Mouse (Mus musculus) bone marrow, adult 2 months (tissue): Measurements from ENCODE around the gene Med7. TPM values are rescaled to one million over a fixed set of nuclear protein-coding genes. Genes with fewer than 3 reads are reported as not detected.
A peak's percentile ranks its signal among the peaks of the same experiment; 100 is the strongest.
"Not testable (repeated sequence)": the region's sequence is repeated elsewhere in the genome, so short reads cannot be mapped to it uniquely, and the experiment has no call there.

Experiments used
- H3K27ac ChIP-seq: fragments of 200-500 bp; 2 replicates; pipeline ENCODE4 v1.5.1; 2012; ENCODE audit warnings: low read depth, mild to moderate bottlenecking, control low read depth, inconsistent platforms, low read length; ENCODE audit not compliant: control insufficient read depth, poor library complexity, insufficient read depth
- H3K4me1 ChIP-seq: fragments of 200-500 bp; 2 replicates; pipeline ENCODE4 v1.6.1; 2011; ENCODE audit warnings: low read length; ENCODE audit not compliant: control insufficient read depth, insufficient read depth
- H3K4me3 ChIP-seq: fragments of 200-500 bp; replicated peaks from 2 replicates; pipeline ENCODE3; 2011; ENCODE audit warnings: mild to moderate bottlenecking, low read depth, low read length, control low read depth; ENCODE audit not compliant: control insufficient read depth
- CTCF ChIP-seq: fragments of 200-500 bp; IDR thresholded peaks from 2 replicates; pipeline ENCODE4 v1.5.1; 2011; ENCODE audit warnings: low read length, control low read depth; ENCODE audit not compliant: control insufficient read depth, insufficient read depth
- POLR2A ChIP-seq: fragments of 200-500 bp; IDR thresholded peaks from 2 replicates; pipeline ENCODE4 v1.6.1; 2011; ENCODE audit warnings: low read depth, mild to moderate bottlenecking, control low read depth, low read length, borderline replicate concordance; ENCODE audit not compliant: control insufficient read depth
- WGBS: fragments of 180-500 bp; shearing (Covaris S2); methylation state at CpG from one replicate; pipeline ENCODE4 v1.1.7; 2018; 5-methylcytosine and 5-hydroxymethylcytosine counted together
- polyA plus RNA-seq: library from polyadenylated mRNA; stranded (reverse); fragments of >200 nt; gene quantifications from 2 replicates; pipeline ENCODE4 v1.2.4, GENCODE M21; 2011; ENCODE audit warnings: low replicate concordance; ENCODE audit not compliant: missing spikeins, insufficient read depth, insufficient read length

Med7 gene
- polyA plus RNA-seq, 1 experiment = 41.4 TPM

DNA sequence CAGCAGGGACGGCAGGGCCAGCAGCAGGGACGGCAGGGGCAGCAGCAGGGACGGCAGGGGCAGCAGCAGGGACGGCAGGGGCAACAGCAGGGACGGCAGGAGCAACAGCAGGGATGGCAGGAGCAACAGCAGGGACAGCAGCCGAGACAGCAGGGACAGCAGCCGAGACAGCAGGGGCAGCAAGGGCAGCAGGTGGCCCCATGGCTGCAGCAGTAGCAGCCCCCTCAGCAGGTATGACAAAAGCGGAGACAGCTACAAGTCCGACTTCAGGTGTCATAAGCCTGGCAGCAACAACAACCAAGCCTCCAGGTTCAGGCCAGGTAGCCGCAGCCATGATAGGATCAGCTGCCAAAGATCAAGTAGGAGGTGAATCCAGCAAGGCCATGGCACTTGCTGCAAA, 30.0 kb upstream of the Med7 start:
- TF ChIP-seq POLR2A (no peak), CTCF (no peak)
- WGBS = 78% methylated on average over 10 of the region's 10 CpGs
- no peak overlapping the region for H3K27ac ChIP-seq
- H3K4me1 ChIP-seq = no peaks in the 10 kb centered on the region
- H3K4me3 ChIP-seq = no peak overlapping the region

DNA sequence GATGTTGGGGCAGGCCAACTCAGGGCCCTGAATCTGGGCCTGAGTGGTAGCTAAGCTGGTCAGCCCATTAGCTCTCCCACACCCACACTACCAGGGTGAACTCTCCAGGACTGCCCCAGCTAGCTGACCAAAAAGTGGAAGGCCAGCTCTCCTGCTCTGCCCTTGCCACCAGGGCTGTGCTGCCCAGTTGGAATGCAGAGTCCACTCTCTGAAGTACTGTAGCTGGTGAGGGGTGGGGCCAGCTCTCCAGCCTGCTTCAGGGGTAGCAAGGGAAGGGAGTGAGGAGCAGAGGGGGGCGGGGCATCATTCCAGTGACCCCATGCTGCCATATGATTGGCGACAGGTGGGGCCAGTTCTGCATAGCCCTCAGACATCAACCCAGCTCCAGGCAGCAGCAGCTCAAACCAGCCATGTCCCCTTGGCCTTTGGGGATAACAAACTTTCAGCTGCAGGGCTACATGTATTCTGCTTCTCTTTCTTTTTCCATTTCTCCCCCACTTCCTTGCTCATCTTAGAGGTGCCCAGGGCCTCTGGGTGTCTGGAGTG, 26.6 kb upstream of the Med7 start:
- H3K4me3 ChIP-seq = no peak overlapping the region
- 85% methylated on average over 2 of the region's 2 CpGs for WGBS
- no peaks in the 10 kb centered on the region for H3K4me1 ChIP-seq
- TF ChIP-seq CTCF (no peak), POLR2A (no peak)
- no peak overlapping the region for H3K27ac ChIP-seq

DNA sequence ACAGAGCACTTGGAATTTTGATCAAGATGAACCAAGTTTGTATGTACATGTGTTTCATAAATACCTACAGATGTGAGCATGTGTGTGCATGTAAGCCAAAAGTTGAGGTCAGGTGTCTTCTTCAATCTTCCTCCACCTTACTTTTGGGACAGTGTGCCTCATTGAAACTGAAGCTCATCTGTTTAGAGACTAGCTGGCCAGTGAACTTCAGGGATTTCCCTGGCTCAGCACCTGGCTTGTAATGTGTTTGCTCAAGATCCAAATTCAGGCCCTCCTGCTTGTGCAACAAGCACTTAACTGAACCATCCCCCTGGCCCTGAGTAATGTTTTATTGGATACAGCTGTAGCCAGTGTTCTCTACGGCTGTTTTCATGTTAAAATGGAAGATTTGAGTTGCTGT, 18.3 kb upstream of the Med7 start:
- H3K4me1 ChIP-seq = no peaks in the 10 kb centered on the region; the same call in 1 of the 2 replicates
- TF ChIP-seq CTCF (no peak), POLR2A (no peak)

DNA sequence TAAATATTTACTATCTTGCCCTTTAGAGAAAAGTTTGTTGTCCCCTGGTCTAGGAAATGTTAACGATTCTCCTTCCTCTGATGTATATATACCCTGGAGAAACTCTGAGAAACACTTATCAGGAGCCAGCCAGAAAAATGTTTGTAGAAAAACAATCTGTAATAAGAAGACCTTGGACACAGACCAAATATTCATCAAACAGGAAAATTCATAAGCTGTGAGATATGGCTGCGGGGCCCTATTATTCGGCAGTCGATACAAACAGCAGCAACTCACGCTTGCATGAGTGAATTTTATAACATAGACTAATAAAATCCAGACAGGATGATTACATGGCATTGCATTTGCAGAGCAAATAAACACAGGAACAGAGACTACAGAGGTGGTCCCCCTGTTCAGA, 17.9 kb upstream of the Med7 start:
- no peak for TF ChIP-seq POLR2A
- TF ChIP-seq CTCF = no peak
- Histone ChIP-seq H3K4me1 (no peaks in the 10 kb centered on the region; the same call in 1 of the 2 replicates), H3K27ac (no peak overlapping the region), H3K4me3 (no peak overlapping the region)
- 90% methylated on average over 5 of the region's 5 CpGs for WGBS

More for the DNA sequence above, 18.3 kb upstream of the Med7 start:
- no peak overlapping the region for H3K27ac ChIP-seq
- no peak overlapping the region for H3K4me3 ChIP-seq
- WGBS = 85% methylated on average over 1 of the region's 1 CpGs

DNA sequence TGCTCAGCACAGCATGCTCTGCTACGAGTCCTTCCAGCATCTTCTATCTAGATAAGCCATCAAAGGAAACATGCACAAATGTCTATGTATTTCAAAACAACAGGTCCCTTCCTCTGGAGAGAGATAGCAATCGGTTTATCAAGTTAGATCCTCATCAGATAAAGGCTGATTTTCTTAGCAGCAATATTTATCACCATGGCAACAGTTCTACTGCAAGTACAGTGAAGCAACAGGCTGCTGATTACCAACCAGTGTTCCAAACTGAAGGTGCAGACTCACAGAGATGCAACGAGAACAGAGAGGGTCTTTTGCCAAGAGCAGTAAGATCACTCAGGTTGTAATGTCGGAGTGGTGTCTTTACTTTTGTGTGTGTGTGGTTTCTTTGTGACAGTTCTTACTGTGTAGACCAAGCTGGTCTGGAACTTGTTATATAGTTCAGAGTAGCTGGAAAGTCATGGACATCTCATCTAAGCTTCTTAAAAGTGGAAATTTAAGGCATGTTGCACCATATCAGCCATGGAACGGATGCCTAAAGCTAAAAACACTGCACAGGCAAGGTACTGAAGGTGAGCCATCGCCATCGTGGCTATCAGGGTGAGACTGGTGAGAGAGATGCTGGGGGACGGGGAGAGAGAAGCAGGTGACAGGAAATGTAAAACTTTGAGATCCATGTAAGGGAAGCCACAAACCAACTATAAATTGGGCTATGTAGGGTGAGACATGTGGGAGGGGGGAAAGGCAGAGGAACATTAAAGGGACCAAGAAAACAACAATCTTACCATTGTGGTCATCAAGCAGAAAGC, 15.4 kb upstream of the Med7 start:
- TF ChIP-seq CTCF (no peak), POLR2A (no peak)
- Histone ChIP-seq H3K27ac (no peak overlapping the region), H3K4me3 (no peak overlapping the region), H3K4me1 (no peaks in the 10 kb centered on the region; the same call in 1 of the 2 replicates)
- 42% methylated on average over 8 of the region's 8 CpGs for WGBS

DNA sequence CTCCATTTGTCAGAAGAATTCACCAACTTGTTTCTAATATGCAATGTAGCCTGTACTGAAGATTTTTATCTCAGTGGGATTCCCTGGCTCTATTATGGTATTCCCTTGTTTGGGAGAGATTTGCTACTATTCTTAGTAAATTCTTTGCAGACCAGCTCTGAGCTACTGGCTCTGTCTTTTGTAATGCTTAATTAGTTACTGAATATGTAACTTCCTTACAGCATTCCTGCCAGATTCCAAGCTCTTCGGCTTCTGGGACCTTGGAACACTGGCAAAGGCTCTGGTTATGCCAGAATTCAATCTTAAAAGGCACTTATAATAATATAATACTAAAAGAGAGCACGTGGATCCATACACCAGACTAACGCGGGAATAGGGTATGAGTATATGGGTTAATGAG, 8.6 kb upstream of the Med7 start:
- WGBS = 85% methylated on average over 4 of the region's 4 CpGs
- not testable (repeated sequence) for H3K4me3 ChIP-seq, H3K27ac ChIP-seq, H3K4me1 ChIP-seq

DNA sequence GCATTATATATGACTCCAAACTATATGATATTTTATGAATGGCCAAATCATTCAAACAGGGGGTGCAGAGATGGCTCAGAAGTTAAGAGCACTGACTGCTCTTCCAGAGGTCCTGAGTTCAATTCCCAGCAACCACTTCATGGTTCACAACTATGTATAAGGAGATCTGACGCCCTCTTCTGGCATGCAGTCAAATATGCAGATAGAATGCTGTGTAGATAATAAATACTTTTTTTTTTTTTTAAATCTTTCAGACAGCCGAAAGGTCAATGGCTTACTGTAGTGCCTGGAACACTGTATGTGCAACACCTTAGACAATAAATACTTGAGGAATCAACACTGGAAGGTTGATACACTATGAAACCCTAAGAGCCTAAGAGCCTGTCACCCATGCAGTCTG, 6.6 kb upstream of the Med7 start:
- TF ChIP-seq CTCF (no peak), POLR2A (no peak)
- H3K4me1 ChIP-seq = no peaks in the 10 kb centered on the region
- 80% methylated on average over 2 of the region's 2 CpGs for WGBS
- no peak overlapping the region for H3K27ac ChIP-seq
- H3K4me3 ChIP-seq = no peak overlapping the region

DNA sequence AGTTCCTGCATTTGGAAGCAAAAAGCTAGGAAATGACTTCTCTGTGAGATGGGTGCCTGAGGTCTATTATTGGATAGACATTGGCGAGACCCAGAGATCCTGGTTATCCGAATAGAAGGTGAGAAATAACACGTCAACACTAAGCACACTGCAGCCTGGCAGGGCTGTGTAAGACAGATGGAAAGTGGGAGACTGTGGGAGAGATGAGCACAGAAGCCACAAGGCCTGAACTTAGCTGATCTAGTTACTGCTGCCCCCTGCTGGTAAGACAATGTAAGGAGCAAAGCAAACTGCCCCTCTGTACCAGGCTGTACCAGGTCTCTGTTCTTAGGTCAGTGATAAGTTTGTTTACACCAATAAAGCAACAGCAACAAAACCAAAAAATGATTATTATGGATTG, 5.6 kb upstream of the Med7 start:
- Histone ChIP-seq H3K27ac (no peak overlapping the region), H3K4me3 (no peak overlapping the region), H3K4me1 (no peaks in the 10 kb centered on the region)
- 28% methylated on average over 3 of the region's 3 CpGs for WGBS
- TF ChIP-seq POLR2A (no peak), CTCF (peak; percentile 86)

DNA sequence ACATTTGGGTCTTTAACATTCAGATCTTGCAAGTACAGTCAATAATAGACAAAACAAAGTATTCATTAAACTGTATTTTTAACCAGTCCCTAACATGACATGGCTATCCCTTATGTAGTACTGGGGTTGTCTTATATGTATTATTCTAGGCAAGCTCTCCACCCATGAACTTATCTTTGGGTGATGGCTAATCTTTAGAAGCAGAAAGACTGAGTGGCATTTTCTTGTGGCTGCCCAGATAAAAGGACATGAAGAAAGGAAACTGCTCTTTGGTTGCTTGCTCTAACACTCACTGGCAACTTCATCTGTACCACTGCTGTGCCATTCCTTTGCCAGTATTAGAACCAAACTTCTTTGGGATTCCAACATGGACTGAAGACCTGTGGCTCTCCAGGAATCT, 1.4 kb upstream of the Med7 start:
- TF ChIP-seq CTCF (no peak), POLR2A (no peak)

More for the DNA sequence above, 1.4 kb upstream of the Med7 start:
- Histone ChIP-seq H3K27ac (no peak overlapping the region), H3K4me1 (no peaks in the 10 kb centered on the region), H3K4me3 (no peak overlapping the region)
